Mouse (Mus musculus) bone marrow macrophage, adult 2 months (primary cell): ENCODE data around the gene Setd2. TPM values are rescaled to one million over a fixed set of nuclear protein-coding genes. Genes with fewer than 3 reads are reported as not detected.

Source experiments
- H3K27ac ChIP-seq: 2 replicates; pipeline ENCODE4 v1.5.1; 2012; ENCODE audit warnings: low read depth, low read length; ENCODE audit not compliant: insufficient read depth
- H3K4me1 ChIP-seq: 2 replicates; pipeline ENCODE4 v1.6.1; 2012; ENCODE audit warnings: low read length; ENCODE audit not compliant: control insufficient read depth, insufficient read depth
- H3K4me3 ChIP-seq: 2 replicates; pipeline ENCODE4 v1.5.1; 2012; ENCODE audit warnings: mild to moderate bottlenecking, low read length, moderate library complexity; ENCODE audit not compliant: insufficient read depth
- CTCF ChIP-seq: IDR thresholded peaks from 2 replicates; pipeline ENCODE4 v1.5.1; 2012; ENCODE audit warnings: low read depth, mild to moderate bottlenecking, low read length, moderate library complexity
- POLR2A ChIP-seq: IDR thresholded peaks from 2 replicates; pipeline ENCODE4 v1.6.1; 2012; ENCODE audit warnings: mild to moderate bottlenecking, low read depth, low read length, borderline replicate concordance
- polyA plus RNA-seq: library from polyadenylated mRNA; stranded (reverse); fragments of >200 nt; gene quantifications from 2 replicates; pipeline ENCODE4 v1.2.4, GENCODE M21; 2012; ENCODE audit not compliant: missing spikeins, insufficient read depth, insufficient read length

Setd2 gene
- polyA plus RNA-seq, 1 experiment: 63.3 TPM

- TF ChIP-seq POLR2A: no peak
- no peak for TF ChIP-seq CTCF
- H3K4me3 ChIP-seq: no peak overlapping the region
- H3K4me1 ChIP-seq: peaks cover 54% of the 10 kb centered on the region
- peak overlapping the region; percentile 33 for H3K27ac ChIP-seq
Measured at GRCm38 (mm10) chr9:110660856-110661612, 128.6 kb downstream of the Setd2 start.

- no peak for TF ChIP-seq CTCF
- no peak for TF ChIP-seq POLR2A
- Histone ChIP-seq H3K4me3 (no peak overlapping the region), H3K4me1 (peaks cover 70% of the 10 kb centered on the region), H3K27ac (no peak overlapping the region)
Measured at GRCm38 (mm10) chr9:110662844-110663243, 130.4 kb downstream of the Setd2 start.

- Histone ChIP-seq H3K4me1 (peaks cover 56% of the 10 kb centered on the region), H3K4me3 (peak overlapping the region; percentile 10; the same call in 1 of the 2 replicates), H3K27ac (peak overlapping the region; percentile 33)
- no peak for TF ChIP-seq CTCF
- TF ChIP-seq POLR2A: no peak
Measured at GRCm38 (mm10) chr9:110665912-110666311, 133.5 kb downstream of the Setd2 start.

GRCm38 (mm10) chr9:110666374-110666773 lies 134.0 kb downstream of the Setd2 start:
- Histone ChIP-seq H3K4me3 (no peak overlapping the region), H3K27ac (no peak overlapping the region), H3K4me1 (peaks cover 51% of the 10 kb centered on the region)
- no peak for TF ChIP-seq CTCF
- no peak for TF ChIP-seq POLR2A

GRCm38 (mm10) chr9:110667219-110667836 lies 134.9 kb downstream of the Setd2 start:
- H3K4me1 ChIP-seq: peaks cover 43% of the 10 kb centered on the region
- no peak for TF ChIP-seq CTCF
- peak overlapping the region; percentile 49 for H3K27ac ChIP-seq
- H3K4me3 ChIP-seq: no peak overlapping the region

Other genes with a start within 250 kb of the Setd2 start
- gene Elp6, start 227.4 kb upstream of the Setd2 start, polyA plus RNA-seq: 3.8 and 4.3 TPM in 2 replicates
- 19.5 and 25.0 TPM in 2 replicates for gene Scap, start 199.3 kb upstream of the Setd2 start, polyA plus RNA-seq
- gene Ptpn23, start 124.4 kb upstream of the Setd2 start, polyA plus RNA-seq: 28.5 and 29.9 TPM in 2 replicates
- gene Ngp, start 112.8 kb upstream of the Setd2 start, polyA plus RNA-seq: 4.7 and 5.3 TPM in 2 replicates
- 17.4 and 19.3 TPM in 2 replicates for gene Klhl18, start 55.9 kb upstream of the Setd2 start, polyA plus RNA-seq
- 3.9 and 4.8 TPM in 2 replicates for gene Kif9, start 55.6 kb upstream of the Setd2 start, polyA plus RNA-seq
- 6.8 and 10.0 TPM in 2 replicates for gene Nradd, start 91.9 kb downstream of the Setd2 start, polyA plus RNA-seq
- gene Nbeal2, start 121.6 kb downstream of the Setd2 start, polyA plus RNA-seq: 50.4 and 51.9 TPM in 2 replicates
- gene Ccdc12, start 123.9 kb downstream of the Setd2 start, polyA plus RNA-seq: 134 and 143 TPM in 2 replicates
- not detected in 2 replicates for gene Myl3, start 209.3 kb downstream of the Setd2 start, polyA plus RNA-seq
- gene Pth1r, start 214.5 kb downstream of the Setd2 start, polyA plus RNA-seq: 0.34 TPM in 1 of 2 replicates, not detected in the other